Mouse (Mus musculus) liver, embryonic 16.5 days (tissue): ENCODE data around the gene Ccl2. TPM values are rescaled to one million over a fixed set of nuclear protein-coding genes. Genes with fewer than 3 reads are reported as not detected.

Experiments used
- ATAC-seq: fragments of 200-750 bp; cut with Nextera tagmentation; 2 replicates; pipeline ENCODE4 v1.8.0; 2017; ENCODE audit warnings: low read depth, mild to moderate bottlenecking, moderate number of reproducible peaks, moderate library complexity
- H3K27ac ChIP-seq: fragments of 300-500 bp; sonication (generic); 2 replicates; pipeline ENCODE4 v1.5.1; 2014; ENCODE audit warnings: mild to moderate bottlenecking, low read length
- H3K27me3 ChIP-seq: fragments of 300-500 bp; sonication (generic); 2 replicates; pipeline ENCODE4 v1.6.1; 2014; ENCODE audit warnings: low read depth, low read length, mixed read lengths; ENCODE audit not compliant: control insufficient read depth, insufficient read depth
- H3K36me3 ChIP-seq: fragments of 300-500 bp; sonication (generic); 2 replicates; pipeline ENCODE4 v1.6.1; 2014; ENCODE audit warnings: mild to moderate bottlenecking; ENCODE audit not compliant: control insufficient read depth, insufficient read depth
- H3K4me1 ChIP-seq: fragments of 300-500 bp; sonication (generic); 2 replicates; pipeline ENCODE4 v1.6.1; 2014; ENCODE audit warnings: low read depth, low read length, mixed read lengths; ENCODE audit not compliant: control insufficient read depth
- H3K4me2 ChIP-seq: fragments of 300-500 bp; sonication (generic); 2 replicates; pipeline ENCODE4 v1.6.1; 2014; ENCODE audit warnings: low read depth, low read length, mixed read lengths
- H3K4me3 ChIP-seq: fragments of 300-500 bp; sonication (generic); 2 replicates; pipeline ENCODE4 v1.5.1; 2014; ENCODE audit warnings: low read depth, mild to moderate bottlenecking, low read length
- H3K9ac ChIP-seq: fragments of 300-500 bp; sonication (generic); 2 replicates; pipeline ENCODE4 v1.6.1; 2014; ENCODE audit warnings: low read depth, low read length
- H3K9me3 ChIP-seq: fragments of 300-500 bp; sonication (generic); replicated peaks from 2 replicates; pipeline ENCODE4 v1.6.1; 2016; ENCODE audit warnings: low read length; ENCODE audit not compliant: control insufficient read depth
- WGBS: fragments of 180-500 bp; shearing (Covaris S2); extraction: QIAGEN DNeasy Blood & Tissue Kit; methylation state at CpG from one replicate; pipeline ENCODE4 v1.1.7; 2014; ENCODE audit not compliant: insufficient replicate concordance; 5-methylcytosine and 5-hydroxymethylcytosine counted together
- polyA plus RNA-seq: library from polyadenylated mRNA; unstranded; fragments of >200 nt; fragmentation: Nextera tagmentation; extraction: Ambion mirVana; gene quantifications from 2 replicates; pipeline ENCODE4 v1.2.1, GENCODE M21; 2015

Ccl2 gene
- polyA plus RNA-seq, 1 experiment from 2014 or later = 1.2 TPM

GRCm38 (mm10) chr11:82011411-82012193 lies 23.8 kb upstream of the Ccl2 start:
- H3K36me3 ChIP-seq = no peaks in the 10 kb centered on the region
- no peaks in the 10 kb centered on the region for H3K4me1 ChIP-seq
- H3K9ac ChIP-seq = no peak overlapping the region
- H3K27me3 ChIP-seq = no peaks in the 10 kb centered on the region
- no peak for ATAC-seq
- H3K4me3 ChIP-seq = no peak overlapping the region
- no peaks in the 10 kb centered on the region for H3K9me3 ChIP-seq
- no peak overlapping the region for H3K4me2 ChIP-seq
- H3K27ac ChIP-seq = no peak overlapping the region
- WGBS = 54% methylated on average over 8 of the region's 8 CpGs

- WGBS = 53% methylated on average over 1 of the region's 1 CpGs
- no peak overlapping the region for H3K27ac ChIP-seq
- no peaks in the 10 kb centered on the region for H3K27me3 ChIP-seq
- H3K4me3 ChIP-seq = no peak overlapping the region
- no peak overlapping the region for H3K4me2 ChIP-seq
- H3K4me1 ChIP-seq = no peaks in the 10 kb centered on the region
- no peaks in the 10 kb centered on the region for H3K36me3 ChIP-seq
- ATAC-seq = no peak
- no peaks in the 10 kb centered on the region for H3K9me3 ChIP-seq
- no peak overlapping the region for H3K9ac ChIP-seq
Measured at GRCm38 (mm10) chr11:82013756-82014155, 21.6 kb upstream of the Ccl2 start.

- H3K9me3 ChIP-seq = no peaks in the 10 kb centered on the region
- no peak overlapping the region for H3K9ac ChIP-seq
- H3K36me3 ChIP-seq = no peaks in the 10 kb centered on the region
- no peaks in the 10 kb centered on the region for H3K27me3 ChIP-seq
- no peak overlapping the region for H3K4me2 ChIP-seq
- 27% methylated on average over 2 of the region's 2 CpGs for WGBS
- no peak overlapping the region for H3K27ac ChIP-seq
- ATAC-seq = no peak
- H3K4me3 ChIP-seq = no peak overlapping the region
- no peaks in the 10 kb centered on the region for H3K4me1 ChIP-seq
Measured at GRCm38 (mm10) chr11:82015066-82015465, 20.3 kb upstream of the Ccl2 start.

- Histone ChIP-seq H3K4me1 (no peaks in the 10 kb centered on the region), H3K36me3 (no peaks in the 10 kb centered on the region), H3K9me3 (no peaks in the 10 kb centered on the region), H3K9ac (no peak overlapping the region), H3K4me3 (no peak overlapping the region), H3K27me3 (no peaks in the 10 kb centered on the region), H3K4me2 (no peak overlapping the region), H3K27ac (no peak overlapping the region)
- 48% methylated on average over 3 of the region's 3 CpGs for WGBS
- ATAC-seq = no peak
Measured at GRCm38 (mm10) chr11:82016181-82016780, 19.1 kb upstream of the Ccl2 start.

GRCm38 (mm10) chr11:82019389-82019788 lies 16.0 kb upstream of the Ccl2 start:
- Histone ChIP-seq H3K9me3 (no peaks in the 10 kb centered on the region), H3K9ac (no peak overlapping the region), H3K4me1 (no peaks in the 10 kb centered on the region), H3K4me3 (no peak overlapping the region), H3K27ac (no peak overlapping the region), H3K36me3 (no peaks in the 10 kb centered on the region), H3K27me3 (no peaks in the 10 kb centered on the region), H3K4me2 (no peak overlapping the region)
- no peak for ATAC-seq
- 33% methylated on average over 2 of the region's 2 CpGs for WGBS

GRCm38 (mm10) chr11:82019793-82020192 lies 15.6 kb upstream of the Ccl2 start:
- H3K27me3 ChIP-seq = no peaks in the 10 kb centered on the region

GRCm38 (mm10) chr11:82021406-82021805 lies 14.0 kb upstream of the Ccl2 start:
- H3K27me3 ChIP-seq = no peaks in the 10 kb centered on the region
- WGBS = 23% methylated on average over 3 of the region's 3 CpGs
- no peak overlapping the region for H3K27ac ChIP-seq
- H3K4me3 ChIP-seq = no peak overlapping the region
- no peak overlapping the region for H3K4me2 ChIP-seq
- no peak for ATAC-seq
- H3K36me3 ChIP-seq = no peaks in the 10 kb centered on the region
- H3K4me1 ChIP-seq = no peaks in the 10 kb centered on the region
- no peaks in the 10 kb centered on the region for H3K9me3 ChIP-seq
- no peak overlapping the region for H3K9ac ChIP-seq

More at GRCm38 (mm10) chr11:82019793-82020192, 15.6 kb upstream of the Ccl2 start:
- no peak overlapping the region for H3K4me2 ChIP-seq
- no peak overlapping the region for H3K9ac ChIP-seq
- ATAC-seq = no peak
- H3K9me3 ChIP-seq = no peaks in the 10 kb centered on the region
- H3K4me1 ChIP-seq = no peaks in the 10 kb centered on the region
- H3K36me3 ChIP-seq = no peaks in the 10 kb centered on the region
- no peak overlapping the region for H3K27ac ChIP-seq
- no peak overlapping the region for H3K4me3 ChIP-seq

GRCm38 (mm10) chr11:82022504-82023056 lies 12.8 kb upstream of the Ccl2 start:
- no peaks in the 10 kb centered on the region for H3K9me3 ChIP-seq
- H3K36me3 ChIP-seq = no peaks in the 10 kb centered on the region
- H3K27me3 ChIP-seq = no peaks in the 10 kb centered on the region
- no peak overlapping the region for H3K4me2 ChIP-seq
- ATAC-seq = no peak
- H3K9ac ChIP-seq = no peak overlapping the region
- 43% methylated on average over 6 of the region's 6 CpGs for WGBS
- no peak overlapping the region for H3K4me3 ChIP-seq
- H3K4me1 ChIP-seq = no peaks in the 10 kb centered on the region
- no peak overlapping the region for H3K27ac ChIP-seq

- WGBS = 40% methylated on average over 4 of the region's 4 CpGs
- Histone ChIP-seq H3K4me3 (no peak overlapping the region), H3K9me3 (no peaks in the 10 kb centered on the region), H3K4me2 (no peak overlapping the region), H3K9ac (no peak overlapping the region), H3K36me3 (no peaks in the 10 kb centered on the region), H3K27me3 (no peaks in the 10 kb centered on the region), H3K27ac (no peak overlapping the region), H3K4me1 (no peaks in the 10 kb centered on the region)
- no peak for ATAC-seq
Measured at GRCm38 (mm10) chr11:82023769-82024168, 11.6 kb upstream of the Ccl2 start.
